8 mouse cellular contexts compared by ENCODE assay signal in the genomic region with DNA sequence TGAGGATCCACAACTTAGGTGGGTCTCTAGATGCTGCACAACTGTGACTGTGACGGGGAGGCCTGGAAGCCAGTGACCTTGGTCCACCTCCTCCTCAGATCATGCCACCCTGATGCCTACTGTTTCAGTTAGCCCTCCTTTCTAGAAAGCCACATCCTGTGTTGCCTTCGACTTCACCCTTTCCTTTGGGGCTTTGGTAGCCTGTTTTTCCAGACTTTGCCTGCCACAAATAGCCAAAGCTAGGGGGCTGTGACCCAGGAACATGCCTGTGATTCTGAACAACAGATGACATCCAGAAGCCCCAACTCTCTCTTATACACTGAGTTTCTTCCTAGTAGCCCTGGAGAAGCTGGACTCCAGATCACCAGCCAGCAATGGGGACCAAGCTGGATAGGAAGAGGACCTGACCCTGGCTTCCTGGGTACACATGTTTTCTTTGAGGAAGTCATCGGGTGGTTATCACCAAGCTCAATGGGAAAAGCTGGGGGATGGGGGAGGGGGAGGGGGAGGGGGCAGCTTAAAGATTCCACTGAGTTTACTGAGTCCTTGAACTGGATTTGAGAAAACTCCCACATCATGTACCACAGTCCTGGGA. TPM values are rescaled to one million over a fixed set of nuclear protein-coding genes. Genes with fewer than 3 reads are reported as not detected.
DNase-seq lines count a peak whose midpoint lies in the region; ATAC-seq lines count a peak whose summit lies in the region.

No protein-coding gene starts in this region.

- no peak overlapping the region for H3K9ac ChIP-seq in hindbrain, embryonic 13.5 days
- H3K9ac ChIP-seq in hindbrain, embryonic 11.5 days (ENCODE audit: low read depth, low read length): no peak overlapping the region
- no peak overlapping the region for H3K9ac ChIP-seq in limb, embryonic 12.5 days (replicated peaks)

- peak overlapping the region; percentile 10; the same call in 1 of the 2 replicates for H3K4me2 ChIP-seq in hindbrain, embryonic 13.5 days
- H3K4me2 ChIP-seq in hindbrain, embryonic 11.5 days (replicated peaks; ENCODE audit: low read depth, low read length): no peak overlapping the region
- peak overlapping the region; percentile 92 for H3K4me2 ChIP-seq in limb, embryonic 12.5 days

- no peak for ATAC-seq in hindbrain, embryonic 13.5 days (ENCODE audit: low FRiP score)
- ATAC-seq in hindbrain, embryonic 11.5 days (ENCODE audit: low FRiP score): no peak
- ATAC-seq in limb, embryonic 12.5 days (ENCODE audit: insufficient number of reproducible peaks, insufficient read depth, low FRiP score, low TSS enrichment, low read depth): no peak
- no peak for ATAC-seq in inflammation-experienced regulatory T-cells, adult 6 months

- H3K4me3 ChIP-seq in hindbrain, embryonic 13.5 days: 0 out of 2 replicates have a peak overlapping the region, but pooled peaks have one; percentile 14
- no peak overlapping the region for H3K4me3 ChIP-seq in hindbrain, embryonic 11.5 days (ENCODE audit: low read depth, low read length)
- peak overlapping the region; percentile 25 for H3K4me3 ChIP-seq in limb, embryonic 12.5 days (replicated peaks)

- no peaks in the 10 kb centered on the region for H3K36me3 ChIP-seq in hindbrain, embryonic 13.5 days
- no peaks in the 10 kb centered on the region for H3K36me3 ChIP-seq in hindbrain, embryonic 11.5 days (ENCODE audit: control insufficient read depth, insufficient read depth, low read length)
- H3K36me3 ChIP-seq in limb, embryonic 12.5 days: no peaks in the 10 kb centered on the region

- H3K4me1 ChIP-seq in hindbrain, embryonic 13.5 days (replicated peaks): peaks cover 29% of the 10 kb centered on the region
- peaks cover 2% of the 10 kb centered on the region; the same call in 1 of the 2 replicates for H3K4me1 ChIP-seq in hindbrain, embryonic 11.5 days (replicated peaks; ENCODE audit: control insufficient read depth, insufficient read depth, low read length)
- peaks cover 36% of the 10 kb centered on the region for H3K4me1 ChIP-seq in limb, embryonic 12.5 days (replicated peaks)

- no peak for DNase-seq in hindbrain, embryonic 11.5 days (ENCODE audit: low spot score)
- peak; percentile 16 for DNase-seq in thymus, postnatal 14 days
- DNase-seq in thymus, postnatal 25 days: no peak
- no peak for DNase-seq in retina, postnatal 1 day
- no peak for DNase-seq in ovary, postnatal 36 days (ENCODE audit: low spot score)

- peaks cover 27% of the 10 kb centered on the region for H3K27me3 ChIP-seq in hindbrain, embryonic 13.5 days
- peaks cover 5% of the 10 kb centered on the region; the same call in 1 of the 2 replicates for H3K27me3 ChIP-seq in hindbrain, embryonic 11.5 days (ENCODE audit: control insufficient read depth, insufficient read depth, low read length)
- peaks cover 4% of the 10 kb centered on the region; the same call in 1 of the 2 replicates for H3K27me3 ChIP-seq in limb, embryonic 12.5 days

- no peak overlapping the region for H3K27ac ChIP-seq in hindbrain, embryonic 13.5 days
- no peak overlapping the region for H3K27ac ChIP-seq in hindbrain, embryonic 11.5 days (ENCODE audit: low read depth, low read length)
- H3K27ac ChIP-seq in limb, embryonic 12.5 days: peak overlapping the region; percentile 76; the same call in 1 of the 2 replicates

- WGBS in hindbrain, embryonic 13.5 days: 68% methylated on average over 3 of the region's 3 CpGs
- 72% methylated on average over 3 of the region's 3 CpGs for WGBS in hindbrain, embryonic 11.5 days
- WGBS in limb, embryonic 12.5 days: 68% methylated on average over 3 of the region's 3 CpGs

- no peaks in the 10 kb centered on the region for H3K9me3 ChIP-seq in hindbrain, embryonic 13.5 days
- H3K9me3 ChIP-seq in hindbrain, embryonic 11.5 days (ENCODE audit: control insufficient read depth, low read length): no peaks in the 10 kb centered on the region
- H3K9me3 ChIP-seq in limb, embryonic 12.5 days: no peaks in the 10 kb centered on the region

RNA-seq across cellular contexts. Expression of a gene that starts 11.0 kb away (rescaled TPM):
- 25.0 and 26.0 TPM in 2 replicates for polyA plus RNA-seq in hindbrain, embryonic 13.5 days (2015; fragmentation: Nextera tagmentation; extraction: Ambion mirVana)
- 24.1 and 28.9 TPM in 2 replicates for polyA plus RNA-seq in hindbrain, embryonic 11.5 days (2014; fragmentation: Nextera tagmentation; extraction: Ambion mirVana)
- polyA plus RNA-seq in limb, embryonic 12.5 days (2016; fragmentation: Nextera tagmentation; extraction: Ambion mirVana): 33.7 and 39.9 TPM in 2 replicates
- 100 to 1,000 TPM in 2 of 3 experiments, 10 to 100 TPM in 1; 89.4 to 181 (median 130) TPM for polyA plus RNA-seq in inflammation-experienced regulatory T-cells, adult 6 months (2017; shearing (Covaris generic))

RNA-seq across cellular contexts. Expression of a gene that starts 19.2 kb away (rescaled TPM):
- polyA plus RNA-seq in hindbrain, embryonic 13.5 days (2015; fragmentation: Nextera tagmentation; extraction: Ambion mirVana): 0.13 and 0.25 TPM in 2 replicates
- 0.27 and 0.37 TPM in 2 replicates for polyA plus RNA-seq in hindbrain, embryonic 11.5 days (2014; fragmentation: Nextera tagmentation; extraction: Ambion mirVana)
- 0.28 and 0.59 TPM in 2 replicates for polyA plus RNA-seq in limb, embryonic 12.5 days (2016; fragmentation: Nextera tagmentation; extraction: Ambion mirVana)
- polyA plus RNA-seq in inflammation-experienced regulatory T-cells, adult 6 months (2017; shearing (Covaris generic)): 1 to 10 TPM in 1 of 3 experiments, under 1 TPM in 2; 0.78 to 1.8 (median 0.83) TPM

RNA-seq across cellular contexts. Expression of a gene that starts 32.6 kb away (rescaled TPM):
- polyA plus RNA-seq in hindbrain, embryonic 13.5 days (2015; fragmentation: Nextera tagmentation; extraction: Ambion mirVana): 313 and 316 TPM in 2 replicates
- 960 and 984 TPM in 2 replicates for polyA plus RNA-seq in hindbrain, embryonic 11.5 days (2014; fragmentation: Nextera tagmentation; extraction: Ambion mirVana)
- polyA plus RNA-seq in limb, embryonic 12.5 days (2016; fragmentation: Nextera tagmentation; extraction: Ambion mirVana): 2,281 and 2,291 TPM in 2 replicates
- polyA plus RNA-seq in inflammation-experienced regulatory T-cells, adult 6 months (2017; shearing (Covaris generic)): 1 to 10 TPM; 1.5 to 2.2 (median 1.5) TPM

RNA-seq across cellular contexts. Expression of a gene that starts 37.7 kb away (rescaled TPM):
- 1.0 and 1.1 TPM in 2 replicates for polyA plus RNA-seq in hindbrain, embryonic 13.5 days (2015; fragmentation: Nextera tagmentation; extraction: Ambion mirVana)
- polyA plus RNA-seq in hindbrain, embryonic 11.5 days (2014; fragmentation: Nextera tagmentation; extraction: Ambion mirVana): 0.20 and 0.42 TPM in 2 replicates
- 0.33 and 0.65 TPM in 2 replicates for polyA plus RNA-seq in limb, embryonic 12.5 days (2016; fragmentation: Nextera tagmentation; extraction: Ambion mirVana)
- polyA plus RNA-seq in inflammation-experienced regulatory T-cells, adult 6 months (2017; shearing (Covaris generic)): 1 to 10 TPM in 1 of 3 experiments, under 1 TPM in 1, not detected in 1; 0.23 to 1.9 TPM

RNA-seq across cellular contexts. Expression of a gene that starts 59.6 kb away (rescaled TPM):
- 1.3 and 2.4 TPM in 2 replicates for polyA plus RNA-seq in hindbrain, embryonic 13.5 days (2015; fragmentation: Nextera tagmentation; extraction: Ambion mirVana)
- polyA plus RNA-seq in hindbrain, embryonic 11.5 days (2014; fragmentation: Nextera tagmentation; extraction: Ambion mirVana): 2.0 and 2.2 TPM in 2 replicates
- 1.3 and 2.6 TPM in 2 replicates for polyA plus RNA-seq in limb, embryonic 12.5 days (2016; fragmentation: Nextera tagmentation; extraction: Ambion mirVana)
- polyA plus RNA-seq in inflammation-experienced regulatory T-cells, adult 6 months (2017; shearing (Covaris generic)): 1 to 10 TPM in 2 of 3 experiments, under 1 TPM in 1; 0.92 to 1.7 (median 1.1) TPM

Comparison
In these comparisons a context has a peak if more than half of its experiments do, and no peak if none do; other contexts are left out.
1. RNA of a gene that starts 32.6 kb away (polyA plus RNA-seq): 2,281 to 2,291 TPM in limb, embryonic 12.5 days, 960 to 984 TPM in hindbrain, embryonic 11.5 days and 313 to 316 TPM in hindbrain, embryonic 13.5 days; 1.5 to 2.2 TPM in inflammation-experienced regulatory T-cells, adult 6 months; every median in the first group is over 10 times any median in the second.